Mouse (Mus musculus) megakaryocyte progenitor cell, adult 5-6 weeks (primary cell): ENCODE results near the gene Tmem191c. TPM values are rescaled to one million over a fixed set of nuclear protein-coding genes. Genes with fewer than 3 reads are reported as not detected.
"Not testable (repeated sequence)": the region's sequence is repeated elsewhere in the genome, so short reads cannot be mapped to it uniquely, and the experiment has no call there.

Source experiments
- ATAC-seq: replicated peaks from 2 replicates; pipeline ENCODE4 v1.8.0; 2016; ENCODE audit warnings: mild to moderate bottlenecking, moderate TSS enrichment, inconsistent platforms; ENCODE audit not compliant: poor library complexity
- total RNA-seq, 2 experiments: library from RNA; stranded (forward) in 1 of 2; stranded (reverse) in 1 of 2; fragments of 157-497, 149-512 nt in 1 of 2; fragments of 200-1000 nt in 1 of 2; gene quantifications; 2 replicates each; pipeline versions ENCODE4 v1.2.3 to v1.2.4; 2015 to 2017

Tmem191c gene
- 4.2 and 5.2 TPM in 2 replicates for total RNA-seq (2015)
- total RNA-seq (2017): 5.5 and 8.8 TPM in 2 replicates

- ATAC-seq: no peak
Observed at GRCm38 (mm10) chr16:17275721-17276120, at the start of gene Tmem191c. Gene Tmem191c, plus strand, starts transcription at chr16:17276077.

DNA sequence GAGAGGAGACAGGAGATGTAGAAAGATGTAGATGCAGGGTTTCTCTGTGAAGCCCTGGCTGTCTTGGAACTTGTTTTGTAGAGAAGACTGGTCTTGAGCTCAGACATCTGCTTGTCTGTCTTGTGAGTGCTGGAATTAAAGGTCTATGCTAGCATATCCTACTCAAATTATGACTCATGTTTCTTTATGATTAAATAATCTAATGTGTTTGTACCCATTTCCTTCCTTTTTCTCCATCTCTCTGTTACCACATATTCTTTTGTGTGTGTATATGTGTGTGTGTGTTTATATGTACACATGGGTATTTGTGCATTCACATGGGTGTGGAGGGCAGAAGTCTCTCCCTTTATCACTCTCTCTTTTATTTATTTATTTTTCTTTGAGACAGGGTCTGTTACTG, 49.4 kb upstream of the Tmem191c start:
- ATAC-seq: no peak

DNA sequence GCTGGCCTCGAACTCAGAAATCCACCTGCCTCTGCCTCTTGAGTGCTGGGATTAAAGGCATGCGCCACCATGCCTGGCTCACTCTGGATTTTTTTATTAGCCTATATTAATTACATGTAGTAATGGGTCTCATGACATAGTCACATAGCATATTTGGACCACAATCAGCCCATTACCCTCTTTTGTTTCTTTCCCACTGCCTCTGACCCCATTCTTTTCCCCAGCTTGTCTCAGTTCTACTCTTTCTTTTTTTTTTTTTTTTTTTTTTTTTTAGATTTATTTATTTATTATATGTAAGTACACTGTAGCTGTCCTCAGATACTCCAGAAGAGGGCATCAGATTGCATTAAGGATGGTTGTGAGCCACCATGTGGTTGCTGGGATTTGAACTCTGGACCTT, 44.4 kb upstream of the Tmem191c start:
- ATAC-seq: not testable (repeated sequence)

DNA sequence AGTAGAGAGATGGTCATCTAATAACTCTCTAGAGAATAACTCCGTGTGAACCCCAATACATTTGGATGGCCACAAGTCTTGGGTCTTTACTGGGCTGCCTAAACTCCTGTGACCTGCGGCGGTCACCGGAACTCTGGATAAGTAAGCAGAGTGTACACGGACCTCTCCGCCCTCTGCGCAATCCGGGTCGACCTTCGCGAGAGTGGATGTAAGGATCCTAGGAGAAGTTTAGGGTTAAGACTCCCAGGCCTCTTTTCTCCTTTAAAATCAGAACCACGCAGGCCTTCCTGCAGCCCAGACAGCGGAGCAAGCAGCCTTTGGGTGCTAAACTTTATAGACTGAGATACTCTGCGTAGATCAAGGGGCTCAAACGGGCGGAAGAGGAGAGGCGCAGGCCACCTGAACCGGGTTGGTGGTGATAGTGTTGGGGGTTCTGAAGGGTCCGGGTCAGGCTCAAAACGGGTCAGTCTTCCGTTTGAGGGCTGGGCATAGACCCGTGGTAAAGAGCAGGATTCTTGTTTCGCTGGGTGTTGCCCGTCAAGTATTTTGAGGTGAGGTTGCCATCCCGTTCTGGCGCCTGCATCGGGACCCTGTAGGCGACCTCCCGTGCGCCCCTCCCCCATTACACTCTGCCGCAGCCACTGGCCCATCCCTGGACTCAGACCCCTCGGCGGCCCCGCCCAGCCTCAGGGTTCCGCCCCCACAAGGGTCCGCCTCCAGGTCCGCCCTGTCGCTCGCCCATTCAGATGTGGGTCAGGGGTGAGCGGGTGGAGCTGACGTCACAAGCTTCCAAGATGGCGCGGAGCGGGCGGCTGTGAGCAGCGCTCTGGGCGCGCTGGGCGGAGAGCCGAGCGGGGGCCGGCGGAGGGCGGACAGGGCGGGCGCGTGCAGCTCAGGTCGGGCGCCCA, 42.8 kb upstream of the Tmem191c start, which contains the start of gene Hic2:
Gene Hic2 (plus strand): TSS at position 779 of the 908 bp plus-strand sequence.
- peak; percentile 86 for ATAC-seq

- peak; percentile 30 for ATAC-seq
Observed at GRCm38 (mm10) chr16:17233702-17234498, 42.0 kb upstream of the Tmem191c start.

DNA sequence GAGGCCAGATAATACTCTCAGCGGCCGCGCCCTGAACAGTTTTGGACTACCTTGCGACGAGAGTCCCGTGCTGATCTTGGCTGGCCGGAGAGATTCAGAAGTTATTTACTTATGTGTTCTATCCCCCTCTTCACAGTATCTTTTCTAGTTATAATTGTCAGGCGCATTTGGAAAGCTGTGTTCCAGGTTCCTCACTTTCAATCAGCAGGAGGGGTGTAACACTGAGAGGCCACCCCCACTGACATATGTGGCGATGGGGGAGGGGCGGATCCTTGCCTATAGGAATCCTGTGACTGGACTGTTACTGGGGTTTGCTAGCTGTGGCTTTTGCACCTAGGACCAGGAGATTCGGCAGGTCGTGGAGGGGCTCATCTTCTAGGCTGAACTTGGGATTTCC, 41.4 kb upstream of the Tmem191c start:
- ATAC-seq: no peak

DNA sequence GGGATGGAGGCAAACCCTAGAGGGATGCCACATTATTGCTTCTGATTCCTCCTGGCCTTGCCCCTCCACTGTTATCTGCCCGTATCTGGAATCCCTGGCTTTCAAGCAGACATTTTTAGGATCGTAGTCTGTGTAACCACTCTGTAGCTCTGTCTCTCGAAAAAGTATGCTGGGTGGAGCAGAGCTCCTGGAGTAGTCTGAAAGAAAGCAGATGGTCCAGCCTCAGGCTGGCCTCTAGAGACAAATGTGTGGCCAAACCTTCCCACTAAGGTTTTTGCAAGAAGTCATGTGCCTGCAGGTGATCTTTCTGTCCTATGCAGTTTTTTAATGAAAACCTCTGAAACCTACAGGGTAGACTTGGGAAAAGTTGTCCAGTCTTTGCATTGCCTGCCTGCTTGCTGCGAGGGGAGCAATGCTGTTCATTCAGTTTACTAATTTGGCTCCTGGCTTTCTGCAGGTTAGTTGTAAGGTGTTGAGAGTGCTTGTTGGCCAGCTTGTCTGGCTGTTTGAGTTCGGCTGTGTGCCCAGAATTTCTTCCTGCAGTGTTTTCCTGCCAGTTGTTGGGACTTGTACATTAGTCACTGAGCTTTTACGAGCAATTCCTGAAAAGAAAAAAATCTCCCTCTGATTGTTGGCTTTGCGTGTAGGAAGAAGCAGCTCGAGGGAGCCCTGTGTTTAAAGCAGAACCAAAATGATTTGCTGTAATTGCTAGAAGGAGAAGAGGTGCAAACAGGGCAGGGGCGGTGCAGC, 40.8 kb upstream of the Tmem191c start:
- ATAC-seq: no peak

DNA sequence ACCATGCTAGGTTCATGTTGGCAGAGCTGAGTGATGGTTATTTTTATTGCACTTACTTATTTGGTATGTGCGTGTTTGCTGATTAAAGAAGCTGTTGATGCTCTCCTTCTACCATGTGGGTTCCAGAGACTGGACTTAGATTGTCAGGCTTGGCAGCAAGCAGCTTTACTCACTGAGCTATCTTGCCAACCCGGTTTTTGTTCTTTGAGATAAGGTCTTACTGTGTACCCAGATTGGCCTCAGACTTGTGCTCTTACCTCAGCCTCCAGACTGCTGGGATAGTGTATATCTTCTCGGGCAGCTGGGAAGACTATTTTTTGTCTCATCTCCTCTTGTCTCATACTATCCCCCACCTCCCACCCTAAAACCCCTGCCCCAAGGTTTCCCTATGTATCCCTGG, 38.2 kb upstream of the Tmem191c start:
- ATAC-seq: peak; percentile 70

- ATAC-seq: peak; percentile 16; the same call in 1 of the 2 replicates
Observed at GRCm38 (mm10) chr16:17239409-17239808, 36.5 kb upstream of the Tmem191c start.

DNA sequence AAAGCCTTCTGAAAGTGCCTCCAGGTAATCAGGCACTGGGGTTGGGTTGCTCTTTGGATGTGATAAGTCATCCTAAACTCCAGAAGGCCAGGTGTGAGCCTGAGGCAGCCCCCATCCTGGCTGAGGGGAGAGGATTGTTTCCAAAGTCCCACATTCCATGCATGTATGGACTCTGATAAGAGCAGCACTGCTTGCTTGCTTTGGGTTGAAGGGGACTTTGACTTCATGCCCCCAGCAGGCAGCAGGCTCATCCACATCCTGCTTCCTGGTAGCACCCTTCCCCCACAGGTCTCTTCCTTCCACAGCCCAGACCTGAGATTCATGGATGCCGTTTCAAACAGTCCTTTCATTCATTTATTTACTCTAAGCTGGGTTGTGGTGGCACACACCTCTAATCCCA, 32.1 kb upstream of the Tmem191c start:
- ATAC-seq: no peak

DNA sequence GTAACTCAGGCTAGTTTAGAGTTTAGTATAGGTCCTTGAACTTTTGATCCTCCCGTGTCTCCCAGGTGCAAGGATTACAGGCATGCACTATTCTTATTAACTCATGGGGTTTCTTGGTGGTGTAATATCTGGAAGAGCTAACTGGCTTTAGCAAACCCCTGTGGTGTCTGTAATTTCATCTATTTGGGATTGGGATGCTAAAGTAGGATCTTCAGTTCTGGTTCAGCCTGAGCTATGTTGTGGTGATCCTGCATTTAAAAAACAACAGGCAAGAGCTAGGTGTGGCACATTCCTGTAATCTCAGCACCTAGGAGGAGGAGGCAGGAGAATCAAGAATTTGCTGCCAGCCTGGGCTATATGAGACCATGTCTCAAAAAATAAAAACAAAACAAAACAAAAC, 30.9 kb upstream of the Tmem191c start:
- no peak for ATAC-seq

- no peak for ATAC-seq
Observed at GRCm38 (mm10) chr16:17247727-17248126, 28.1 kb upstream of the Tmem191c start.

GRCm38 (mm10) chr16:17249135-17249534, 26.7 kb upstream of the Tmem191c start:
- ATAC-seq: peak; percentile 73

DNA sequence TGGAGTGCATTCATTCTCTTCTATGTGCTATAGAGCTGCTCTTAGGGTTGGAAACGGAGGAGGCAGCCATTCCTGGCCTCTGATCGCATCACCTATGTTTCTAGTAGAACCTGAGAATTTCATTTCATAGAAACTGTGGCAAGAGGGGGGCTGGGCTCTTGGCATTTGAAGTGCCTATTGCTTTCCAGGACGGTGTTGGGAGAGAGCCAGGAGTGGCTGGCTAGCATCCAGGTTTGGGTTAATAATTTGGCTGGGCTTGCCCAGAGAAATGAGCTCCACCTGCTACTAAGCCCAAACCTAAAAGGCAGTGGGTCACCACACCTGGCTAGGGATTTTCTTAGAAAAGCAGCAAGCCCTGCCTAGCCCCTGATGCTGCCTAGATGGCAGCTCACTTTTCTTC, 24.3 kb upstream of the Tmem191c start:
- peak; percentile 10 for ATAC-seq

- peak; percentile 67 for ATAC-seq
Observed at GRCm38 (mm10) chr16:17252086-17252726, 23.7 kb upstream of the Tmem191c start.

- ATAC-seq: no peak
Observed at GRCm38 (mm10) chr16:17252841-17253240, 23.0 kb upstream of the Tmem191c start.

DNA sequence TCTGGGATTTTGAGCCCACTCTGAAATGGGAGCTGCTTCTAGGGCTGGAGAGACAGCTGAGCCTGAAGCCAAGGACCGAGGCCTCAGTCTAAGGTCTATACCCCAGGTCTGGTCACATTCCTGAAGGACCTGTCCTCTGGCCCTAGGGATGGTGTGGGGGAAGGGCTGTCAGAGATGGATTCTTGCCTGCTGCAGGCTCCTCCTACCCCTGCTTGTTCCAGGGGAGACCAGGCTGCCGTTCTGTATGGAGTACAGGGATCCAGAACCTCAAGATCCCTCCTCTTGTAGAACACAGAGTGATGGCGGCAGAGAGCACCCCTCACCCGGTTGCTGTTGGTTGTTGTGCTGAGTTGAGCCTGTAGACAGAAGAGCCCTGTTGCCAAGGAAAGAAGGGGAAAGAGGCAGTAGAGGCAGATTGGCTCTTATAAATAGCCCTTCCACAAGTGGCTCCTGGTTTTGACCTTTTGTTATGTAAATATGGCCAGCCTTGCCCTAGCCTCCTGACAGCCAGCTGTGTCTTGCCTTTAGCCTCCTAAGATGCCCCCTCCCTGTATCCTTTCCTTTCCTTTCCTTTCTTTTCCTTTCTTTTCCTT, 21.8 kb upstream of the Tmem191c start:
- no peak for ATAC-seq

DNA sequence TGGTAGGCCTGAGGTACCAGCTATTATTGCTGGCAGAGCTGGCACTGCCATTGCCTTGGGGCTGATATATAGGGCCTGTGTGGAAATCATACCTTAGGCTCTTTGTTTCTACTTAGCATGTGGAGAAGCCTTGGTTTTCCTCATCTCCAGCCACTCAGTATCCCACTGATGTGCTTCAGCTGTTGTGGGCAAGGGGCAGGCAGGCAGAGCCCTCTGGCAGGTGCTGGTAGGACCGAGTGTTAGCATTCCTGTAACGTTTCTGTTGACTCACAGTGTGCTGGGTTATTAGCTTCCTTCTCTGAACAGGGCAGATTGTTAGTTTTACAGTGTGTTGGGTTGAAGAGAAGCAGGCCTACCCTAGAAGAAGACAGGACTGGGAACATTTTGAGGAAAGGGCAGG, 20.6 kb upstream of the Tmem191c start:
- no peak for ATAC-seq

DNA sequence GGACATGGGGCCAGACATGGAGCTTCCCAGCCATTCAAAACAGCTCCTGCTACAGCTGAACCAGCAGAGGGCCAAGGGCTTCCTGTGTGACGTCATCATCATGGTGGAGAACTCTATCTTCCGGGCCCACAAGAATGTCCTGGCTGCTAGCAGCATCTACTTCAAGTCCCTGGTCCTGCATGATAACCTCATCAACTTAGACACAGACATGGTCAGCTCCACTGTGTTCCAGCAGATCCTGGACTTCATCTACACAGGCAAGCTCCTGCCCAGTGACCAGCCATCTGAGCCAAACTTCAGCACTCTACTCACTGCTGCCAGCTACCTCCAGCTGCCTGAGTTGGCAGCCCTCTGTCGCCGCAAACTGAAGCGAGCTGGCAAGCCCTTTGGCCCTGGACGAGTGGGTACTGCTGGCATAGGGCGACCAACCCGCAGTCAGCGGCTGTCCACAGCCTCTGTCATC, 18.5 kb upstream of the Tmem191c start:
- ATAC-seq: peak; percentile 48

DNA sequence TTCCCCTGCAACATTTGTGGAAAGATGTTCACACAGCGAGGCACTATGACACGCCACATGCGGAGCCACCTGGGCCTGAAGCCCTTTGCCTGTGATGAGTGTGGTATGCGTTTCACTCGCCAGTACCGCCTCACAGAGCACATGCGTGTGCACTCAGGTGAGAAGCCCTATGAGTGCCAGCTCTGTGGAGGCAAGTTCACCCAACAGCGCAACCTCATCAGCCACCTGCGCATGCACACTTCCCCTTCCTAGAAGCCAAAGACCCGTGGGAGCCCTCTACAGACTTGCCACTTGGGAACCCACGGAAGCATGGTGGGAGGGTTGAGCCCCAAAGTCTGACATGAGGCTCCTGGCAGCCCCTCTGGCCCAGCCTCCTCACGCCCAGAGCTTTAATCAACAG, 17.0 kb upstream of the Tmem191c start:
- ATAC-seq: no peak
